Mouse (Mus musculus) MEL (cell line): Measurements from ENCODE around the gene St6galnac3. TPM values are rescaled to one million over a fixed set of nuclear protein-coding genes. Genes with fewer than 3 reads are reported as not detected.

ENCODE experiments used
- DNase-seq: peaks from one replicate; pipeline ENCODE4 v3.0.0; 2011; ENCODE audit warnings: low read depth, low spot score
- H3K27ac ChIP-seq: 2 replicates; pipeline ENCODE4 v1.5.1; 2012; ENCODE audit warnings: low read depth, mild to moderate bottlenecking, control low read depth, low read length, moderate library complexity; ENCODE audit not compliant: control insufficient read depth
- H3K27me3 ChIP-seq, 2 experiments: fragments of 150-350 bp in 1 of 2; sonication (generic) in 1 of 2; 2 replicates each; pipeline ENCODE4 v1.6.1; 2012; ENCODE audit warnings: low read length in 2 of 2, mild to moderate bottlenecking in 2 of 2, improper control_type of control experiment in 1 of 2, moderate library complexity in 1 of 2; ENCODE audit not compliant: insufficient read depth in 2 of 2, control insufficient read depth in 1 of 2
- H3K36me3 ChIP-seq, 2 experiments: 2 replicates each; pipeline ENCODE4 v1.6.1; 2012 to 2014; ENCODE audit warnings: low read length in 2 of 2, improper control_type of control experiment in 1 of 2, inconsistent platforms in 1 of 2, mild to moderate bottlenecking in 1 of 2; ENCODE audit not compliant: insufficient read depth in 2 of 2, control insufficient read depth in 1 of 2
- H3K4me1 ChIP-seq, 2 experiments: fragments of 150-350 bp in 1 of 2; sonication (generic) in 1 of 2; 2 replicates each; pipeline ENCODE4 v1.6.1; 2012; ENCODE audit warnings: low read length in 2 of 2, improper control_type of control experiment in 1 of 2, mild to moderate bottlenecking in 1 of 2; ENCODE audit not compliant: insufficient read depth in 2 of 2, control insufficient read depth in 1 of 2
- H3K4me3 ChIP-seq, 2 experiments: fragments of 150-350 bp in 1 of 2; sonication (generic) in 1 of 2; 2 replicates each; pipeline ENCODE4 v1.5.1; 2012; ENCODE audit warnings: low read depth in 2 of 2, low read length in 2 of 2, mild to moderate bottlenecking in 2 of 2, moderate library complexity in 2 of 2, control low read depth in 1 of 2, improper control_type of control experiment in 1 of 2; ENCODE audit not compliant: control insufficient read depth in 1 of 2, insufficient read depth in 1 of 2
- H3K79me2 ChIP-seq: 2 replicates; pipeline ENCODE4 v1.6.1; 2012; ENCODE audit warnings: mild to moderate bottlenecking, low read length, moderate library complexity; ENCODE audit not compliant: control insufficient read depth, poor library complexity, insufficient read depth
- H3K9ac ChIP-seq: 2 replicates; pipeline ENCODE4 v1.6.1; 2012; ENCODE audit warnings: low read depth, mild to moderate bottlenecking, control low read depth, low read length, moderate library complexity; ENCODE audit not compliant: control insufficient read depth, poor library complexity, severe bottlenecking
- H3K9me3 ChIP-seq: fragments of 150-350 bp; sonication (generic); replicated peaks from 2 replicates; pipeline ENCODE4 v1.6.1; 2012; ENCODE audit warnings: mild to moderate bottlenecking, low read length, improper control_type of control experiment, moderate library complexity; ENCODE audit not compliant: insufficient read depth
- BHLHE40 ChIP-seq: IDR thresholded peaks from 2 replicates; pipeline ENCODE4 v1.6.1; 2012; ENCODE audit warnings: low read depth, mild to moderate bottlenecking, inconsistent platforms, low read length, improper control_type of control experiment, borderline replicate concordance
- CHD1 ChIP-seq: IDR thresholded peaks from 2 replicates; pipeline ENCODE4 v1.6.1; 2012; ENCODE audit warnings: low read depth, mild to moderate bottlenecking, inconsistent platforms, low read length, improper control_type of control experiment
- CTCF ChIP-seq, 3 experiments: IDR thresholded peaks in 2 of 3; conservative IDR thresholded peaks in 1 of 3; 2 replicates each; pipeline ENCODE4 v1.5.1; 2011 to 2012; ENCODE audit warnings: low read length in 3 of 3, low read depth in 2 of 3, mild to moderate bottlenecking in 2 of 3, improper control_type of control experiment in 1 of 3, inconsistent platforms in 1 of 3, mixed read lengths in 1 of 3, moderate library complexity in 1 of 3; ENCODE audit not compliant: control insufficient read depth in 1 of 3, insufficient read depth in 1 of 3, poor library complexity in 1 of 3, severe bottlenecking in 1 of 3
- E2F4 ChIP-seq: IDR thresholded peaks from 2 replicates; pipeline ENCODE4 v1.6.1; 2011; ENCODE audit warnings: low read depth, low read length, improper control_type of control experiment, borderline replicate concordance
- EP300 ChIP-seq, 2 experiments: IDR thresholded peaks; 2 replicates each; pipeline ENCODE4 v1.6.1; 2011; ENCODE audit warnings: improper control_type of control experiment in 2 of 2, low read length in 2 of 2, low read depth in 1 of 2, mild to moderate bottlenecking in 1 of 2
- ETS1 ChIP-seq: IDR thresholded peaks from 2 replicates; pipeline ENCODE4 v1.6.1; 2012; ENCODE audit warnings: low read depth, mild to moderate bottlenecking, inconsistent platforms, low read length, improper control_type of control experiment, moderate library complexity
- HCFC1 ChIP-seq: IDR thresholded peaks from 2 replicates; pipeline ENCODE4 v1.6.1; 2012; ENCODE audit warnings: low read depth, mild to moderate bottlenecking, inconsistent platforms, low read length, improper control_type of control experiment, moderate library complexity
- JUND ChIP-seq: IDR thresholded peaks from 2 replicates; pipeline ENCODE4 v1.6.1; 2011; ENCODE audit warnings: low read depth, mild to moderate bottlenecking, improper control_type of control experiment, low read length
- MAFK ChIP-seq: IDR thresholded peaks from 2 replicates; pipeline ENCODE4 v1.6.1; 2011; ENCODE audit warnings: low read depth, mild to moderate bottlenecking, low read length, improper control_type of control experiment, borderline replicate concordance
- MXI1 ChIP-seq: IDR thresholded peaks from 2 replicates; pipeline ENCODE4 v1.6.1; 2011; ENCODE audit warnings: mild to moderate bottlenecking, low read depth, low read length, improper control_type of control experiment
- MYC ChIP-seq: IDR thresholded peaks from 2 replicates; pipeline ENCODE4 v1.6.1; 2011; ENCODE audit warnings: low read depth, mild to moderate bottlenecking, low read length, improper control_type of control experiment, moderate library complexity
- NRF1 ChIP-seq: IDR thresholded peaks from 2 replicates; pipeline ENCODE4 v1.6.1; 2014; ENCODE audit warnings: low read depth, mild to moderate bottlenecking, inconsistent platforms, low read length, improper control_type of control experiment, moderate library complexity; ENCODE audit not compliant: poor library complexity, insufficient read depth, severe bottlenecking
- POLR2A ChIP-seq, 2 experiments: IDR thresholded peaks; 2 replicates each; pipeline ENCODE4 v1.6.1; 2011 to 2012; ENCODE audit warnings: low read length in 2 of 2, mild to moderate bottlenecking in 2 of 2, control low read depth in 1 of 2, improper control_type of control experiment in 1 of 2, low read depth in 1 of 2, moderate library complexity in 1 of 2; ENCODE audit not compliant: control insufficient read depth in 1 of 2, insufficient read depth in 1 of 2, poor library complexity in 1 of 2
- SIN3A ChIP-seq: IDR thresholded peaks from 2 replicates; pipeline ENCODE4 v1.6.1; 2012; ENCODE audit warnings: low read length, improper control_type of control experiment, inconsistent platforms
- SMC3 ChIP-seq: IDR thresholded peaks from 2 replicates; pipeline ENCODE4 v1.6.1; 2011; ENCODE audit warnings: low read depth, low read length, improper control_type of control experiment
- TAL1 ChIP-seq: IDR thresholded peaks from 2 replicates; pipeline ENCODE4 v1.6.1; 2012; ENCODE audit warnings: mild to moderate bottlenecking, inconsistent platforms, low read length, moderate library complexity, mixed read lengths
- TBP ChIP-seq: IDR thresholded peaks from 2 replicates; pipeline ENCODE4 v1.8.0; 2011; ENCODE audit warnings: low read depth, low read length, improper control_type of control experiment
- TCF12 ChIP-seq: IDR thresholded peaks from 2 replicates; pipeline ENCODE4 v1.6.1; 2014; ENCODE audit warnings: low read depth, mild to moderate bottlenecking, inconsistent platforms, low read length, improper control_type of control experiment, moderate library complexity
- USF1 ChIP-seq: IDR thresholded peaks from 2 replicates; pipeline ENCODE4 v1.6.1; 2014; ENCODE audit warnings: low read depth, mild to moderate bottlenecking, inconsistent platforms, low read length, improper control_type of control experiment, moderate library complexity
- ZC3H11A ChIP-seq: IDR thresholded peaks from 2 replicates; pipeline ENCODE4 v1.6.1; 2012; ENCODE audit warnings: low read depth, mild to moderate bottlenecking, inconsistent platforms, low read length, improper control_type of control experiment
- ZKSCAN1 ChIP-seq: IDR thresholded peaks from 2 replicates; pipeline ENCODE4 v1.6.1; 2012; ENCODE audit warnings: low read depth, mild to moderate bottlenecking, inconsistent platforms, low read length, improper control_type of control experiment, moderate library complexity
- ZMIZ1 ChIP-seq: IDR thresholded peaks from 2 replicates; pipeline ENCODE4 v1.6.1; 2012; ENCODE audit warnings: low read depth, mild to moderate bottlenecking, inconsistent platforms, low read length, improper control_type of control experiment, moderate library complexity
- ZNF384 ChIP-seq: IDR thresholded peaks from 2 replicates; pipeline ENCODE4 v1.6.1; 2012; ENCODE audit warnings: low read depth, mild to moderate bottlenecking, inconsistent platforms, low read length, improper control_type of control experiment
- polyA plus RNA-seq, 2 experiments: library from polyadenylated mRNA; stranded (reverse) in 1 of 2; unstranded in 1 of 2; fragments of >175 nt in 1 of 2; fragments of >200 nt in 1 of 2; gene quantifications; 2 replicates each; pipeline versions ENCODE4 v1.2.1 to v1.2.4; 2012; ENCODE audit warnings: low replicate concordance in 2 of 2, low read depth in 1 of 2; ENCODE audit not compliant: insufficient read length in 2 of 2, insufficient read depth in 1 of 2, missing spikeins in 1 of 2
- total RNA-seq: library from RNA; depleted of rRNA; stranded (reverse); fragments of 300-350 nt; gene quantifications from 2 replicates; pipeline ENCODE4 v1.2.3, GENCODE M21; 2012

St6galnac3 gene
- total and polyA plus RNA-seq, 3 experiments = 7.8 to 11.4 TPM; not detected in 1

GRCm38 (mm10) chr3:153669737-153670435, 55.1 kb downstream of the St6galnac3 start:
- no peak for DNase-seq
- Histone ChIP-seq H3K4me1 (peaks cover 19 to 48% of the 10 kb centered on the region in 2 experiments), H3K79me2 (no peaks in the 10 kb centered on the region; the same call in 1 of the 2 replicates)

GRCm38 (mm10) chr3:153669329-153669728, 55.6 kb downstream of the St6galnac3 start:
- TF ChIP-seq ZC3H11A = no peak
- TF ChIP-seq CTCF (IDR thresholded peaks at IDR 0.05 in 2 of 3, conservative IDR thresholded peaks at IDR 0.05 in 1 of 3; ENCODE audit: control insufficient read depth in 1 of 3, insufficient read depth in 1 of 3, low read depth in 2 of 3, low read length in 3 of 3, poor library complexity in 1 of 3, severe bottlenecking in 1 of 3) = no peak
- TF ChIP-seq ZNF384 = no peak
- TF ChIP-seq BHLHE40 = no peak
- TF ChIP-seq TBP = no peak
- no peak for TF ChIP-seq ETS1
- TF ChIP-seq JUND = no peak
- TF ChIP-seq MXI1 = no peak
- TF ChIP-seq CHD1 = no peak
- TF ChIP-seq SIN3A = no peak
- no peak for TF ChIP-seq SMC3
- TF ChIP-seq ZKSCAN1 = no peak
- TF ChIP-seq HCFC1 = no peak
- Histone ChIP-seq H3K27ac (no peak overlapping the region), H3K4me1 (peaks cover 18 to 49% of the 10 kb centered on the region in 2 experiments), H3K36me3 (peaks cover 0 to 47% of the 10 kb centered on the region in 2 experiments; a peak in 2 of 4 replicates), H3K4me3 (no peak overlapping the region), H3K9me3 (no peaks in the 10 kb centered on the region), H3K79me2 (no peaks in the 10 kb centered on the region; the same call in 1 of the 2 replicates), H3K27me3 (no peaks in the 10 kb centered on the region), H3K9ac (no peak overlapping the region)
- no peak for DNase-seq

More at GRCm38 (mm10) chr3:153669737-153670435, 55.1 kb downstream of the St6galnac3 start:
- Histone ChIP-seq H3K9me3 (no peaks in the 10 kb centered on the region), H3K9ac (no peak overlapping the region), H3K27ac (no peak overlapping the region), H3K27me3 (no peaks in the 10 kb centered on the region), H3K4me3 (no peak overlapping the region), H3K36me3 (peaks cover 0 to 46% of the 10 kb centered on the region in 2 experiments; a peak in 2 of 4 replicates)
- no peak for TF ChIP-seq MAFK
- no peak for TF ChIP-seq BHLHE40
- no peak for TF ChIP-seq ZMIZ1
- no peak for TF ChIP-seq JUND
- TF ChIP-seq CHD1 = no peak
- no peak for TF ChIP-seq POLR2A (IDR thresholded peaks at IDR 0.05; ENCODE audit: control insufficient read depth in 1 of 2, insufficient read depth in 1 of 2, low read depth in 1 of 2, low read length in 2 of 2, poor library complexity in 1 of 2)
- no peak for TF ChIP-seq CTCF (IDR thresholded peaks at IDR 0.05 in 2 of 3, conservative IDR thresholded peaks at IDR 0.05 in 1 of 3; ENCODE audit: control insufficient read depth in 1 of 3, insufficient read depth in 1 of 3, low read depth in 2 of 3, low read length in 3 of 3, poor library complexity in 1 of 3, severe bottlenecking in 1 of 3)
- TF ChIP-seq E2F4 = no peak
- no peak for TF ChIP-seq USF1
- TF ChIP-seq NRF1 = no peak
- TF ChIP-seq TAL1 = no peak
- TF ChIP-seq MXI1 = no peak
- no peak for TF ChIP-seq SIN3A
- no peak for TF ChIP-seq EP300 (IDR thresholded peaks at IDR 0.05; ENCODE audit: low read depth in 1 of 2, low read length in 2 of 2)
- TF ChIP-seq TCF12 = no peak
- no peak for TF ChIP-seq MYC
- TF ChIP-seq ETS1 = no peak
